Mouse (Mus musculus): ENCODE data around the gene Vps45.

- TF ChIP-seq CTCF (IDR thresholded peaks at IDR 0.05; ENCODE audit: low read depth, low read length): no peak
- TF ChIP-seq POLR2A (IDR thresholded peaks at IDR 0.05; ENCODE audit: extremely low read depth, insufficient read depth, low read length): peak; percentile 24; the same call in 1 of the 2 replicates
These were observed 35.9 kb upstream of the Vps45 start for GRCm38 (mm10) chr3:96094203-96094602.
